Mouse (Mus musculus) right cerebral cortex, postnatal 10 days (tissue): ENCODE data around the gene Gm3500.
"Not testable (repeated sequence)": the region's sequence is repeated elsewhere in the genome, so short reads cannot be mapped to it uniquely, and the experiment has no call there.

Experiments used
- DNase-seq, 2 experiments: peaks; one replicate each; pipeline ENCODE4 v3.0.0; 2021; ENCODE audit warnings: low spot score in 2 of 2

The Gm3500 gene

DNA sequence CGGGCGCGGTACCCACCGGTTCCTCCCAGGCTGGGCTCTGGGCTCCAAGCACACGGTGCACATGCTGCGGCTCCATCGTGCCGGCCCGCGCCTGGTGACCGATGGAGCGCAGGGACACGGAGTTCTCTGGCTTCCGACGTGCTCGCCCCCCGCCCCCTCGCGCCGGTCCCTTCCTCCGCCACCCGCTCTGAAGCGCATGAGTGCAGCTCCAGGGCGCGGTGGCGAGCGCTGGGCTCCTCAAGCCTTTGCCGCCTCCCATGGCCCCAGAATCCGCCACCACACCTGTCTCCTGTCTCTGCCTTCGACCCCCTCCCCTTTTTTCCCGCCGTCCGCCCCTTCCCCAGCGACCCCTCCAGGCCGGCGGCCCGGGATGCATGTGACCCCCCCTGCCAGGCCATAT, at the start of gene Gm3500:
TSS of gene Gm3500 (minus strand) at position 101 of the 400 bp plus-strand sequence.
- DNase-seq, result not testable (repeated sequence)

- not testable (repeated sequence) for DNase-seq
These were observed 54.0 kb downstream of the Gm3500 start, which contains the start of gene Gm3542 for GRCm38 (mm10) chr14:5334828-5335227. Gene Gm3542, minus strand, starts transcription at chr14:5334928.
